Mouse (Mus musculus): ENCODE data around the gene Obscn. TPM values are rescaled to one million over a fixed set of nuclear protein-coding genes. Genes with fewer than 3 reads are reported as not detected.

The Obscn gene
- polyA plus RNA-seq, 1 experiment from 2014 or later: not detected

DNA sequence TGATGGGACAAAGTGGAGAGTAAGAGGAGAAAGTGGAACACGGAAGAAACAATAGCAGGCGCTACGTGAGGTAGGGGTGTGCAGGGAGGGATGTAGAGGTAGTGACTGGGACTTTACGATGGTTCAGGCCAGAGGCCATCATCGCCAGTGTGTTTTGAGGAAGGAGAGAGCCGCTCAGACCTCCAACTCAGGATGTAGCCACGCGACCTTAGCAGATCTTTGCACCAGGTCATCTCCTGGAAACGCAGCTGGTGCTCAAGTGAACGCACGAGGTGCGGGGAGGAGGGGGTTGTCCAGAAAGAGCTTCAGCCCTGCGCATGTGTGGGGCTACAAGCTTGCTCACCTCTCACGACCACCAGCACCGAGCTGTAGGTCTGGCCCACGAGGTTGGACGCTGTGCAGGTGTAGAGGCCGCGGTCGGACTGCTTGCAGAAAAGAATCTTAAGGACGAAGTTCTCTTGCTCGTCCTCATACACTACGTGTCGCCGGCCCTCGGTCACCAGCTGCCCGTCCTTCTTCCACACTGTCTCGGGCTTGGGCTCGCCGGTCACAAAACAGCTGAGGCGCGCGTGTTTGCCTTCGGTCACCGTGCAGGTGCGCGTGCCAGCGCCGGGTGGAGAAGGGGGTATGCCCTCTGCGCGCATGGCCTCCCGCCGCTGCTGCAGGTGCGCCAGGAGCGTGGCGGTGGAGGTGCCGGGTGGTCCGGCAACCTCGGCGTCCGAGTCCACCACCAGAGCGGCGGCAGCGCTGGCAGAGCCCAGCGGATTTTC, 966 bp downstream of the Obscn start:
- Histone ChIP-seq H3K4me1 (replicated peaks) (peaks cover 28% of the 10 kb centered on the region), H3K27ac (no peak overlapping the region), H3K36me3 (no peaks in the 10 kb centered on the region), H3K9me3 (no peaks in the 10 kb centered on the region), H3K4me3 (peak overlapping the region; percentile 43), H3K27me3 (ENCODE audit: insufficient read depth, poor library complexity, severe bottlenecking) (peaks cover 80% of the 10 kb centered on the region)
- DNase-seq (ENCODE audit: low spot score): peak; percentile 12
- 9% methylated on average over 55 of the region's 55 CpGs for WGBS

DNA sequence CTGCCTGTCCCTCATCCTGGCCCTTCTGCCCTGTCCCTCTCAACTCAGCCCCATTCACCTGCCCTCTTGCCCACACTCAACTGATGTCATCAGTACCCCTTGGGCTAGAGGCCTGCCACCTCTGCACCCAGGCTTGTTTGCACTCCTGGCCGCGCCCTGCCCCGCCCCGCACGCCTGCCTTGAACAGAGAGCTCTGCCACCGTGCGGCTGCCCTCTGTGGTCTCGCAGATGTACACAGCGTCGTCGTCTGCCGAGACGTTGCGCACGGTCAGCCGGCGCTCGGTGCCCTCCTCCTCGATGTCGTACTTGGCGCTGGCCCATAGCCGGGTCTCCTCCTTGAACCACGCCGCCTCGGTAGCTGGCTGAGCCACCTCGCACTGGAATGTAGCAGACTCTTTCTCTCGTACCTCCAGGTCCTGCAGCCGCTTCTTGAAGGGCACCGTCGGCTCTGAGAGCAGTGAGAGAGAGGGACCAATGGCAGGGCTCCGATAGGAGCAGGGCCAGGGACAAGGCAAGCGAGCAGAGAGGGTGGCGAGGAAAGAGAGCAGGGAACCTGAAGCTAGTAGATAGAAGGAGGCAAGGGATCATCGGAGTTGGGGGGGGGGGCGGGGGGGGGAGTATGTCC, 1.7 kb downstream of the Obscn start:
- Histone ChIP-seq H3K4me1 (replicated peaks) (peaks cover 28% of the 10 kb centered on the region), H3K9me3 (no peaks in the 10 kb centered on the region), H3K27me3 (ENCODE audit: insufficient read depth, poor library complexity, severe bottlenecking) (peaks cover 80% of the 10 kb centered on the region), H3K36me3 (no peaks in the 10 kb centered on the region), H3K27ac (no peak overlapping the region), H3K4me3 (peak overlapping the region; percentile 43)
- peak; percentile 23 for DNase-seq (ENCODE audit: low spot score)
- 8% methylated on average over 35 of the region's 35 CpGs for WGBS

DNA sequence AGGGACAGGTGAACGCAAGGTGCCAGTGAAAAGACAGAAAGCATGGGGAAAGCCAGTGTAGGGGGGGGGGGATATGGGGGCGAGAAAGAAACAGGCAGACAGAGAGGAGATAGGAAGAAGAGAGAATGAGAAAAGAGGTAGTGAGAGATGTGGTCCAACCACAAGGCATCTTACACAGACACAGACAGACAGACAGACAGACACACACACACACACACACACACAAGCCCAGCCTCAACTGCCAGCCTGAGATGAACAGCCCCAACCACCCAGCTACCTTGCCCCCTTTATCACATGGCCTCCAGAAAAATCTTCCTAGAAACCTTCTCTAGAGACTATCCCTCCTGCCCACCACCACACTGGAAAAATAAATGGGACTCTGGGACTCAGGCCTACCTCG, 4.1 kb downstream of the Obscn start:
- DNase-seq (ENCODE audit: low spot score): no peak
- H3K4me3 ChIP-seq: no peak overlapping the region
- peaks cover 59% of the 10 kb centered on the region for H3K27me3 ChIP-seq (ENCODE audit: insufficient read depth, poor library complexity, severe bottlenecking)
- 85% methylated on average over 2 of the region's 3 CpGs for WGBS
- peaks cover 19% of the 10 kb centered on the region for H3K4me1 ChIP-seq (replicated peaks)
- no peak overlapping the region for H3K27ac ChIP-seq
- H3K36me3 ChIP-seq: no peaks in the 10 kb centered on the region
- no peaks in the 10 kb centered on the region for H3K9me3 ChIP-seq

DNA sequence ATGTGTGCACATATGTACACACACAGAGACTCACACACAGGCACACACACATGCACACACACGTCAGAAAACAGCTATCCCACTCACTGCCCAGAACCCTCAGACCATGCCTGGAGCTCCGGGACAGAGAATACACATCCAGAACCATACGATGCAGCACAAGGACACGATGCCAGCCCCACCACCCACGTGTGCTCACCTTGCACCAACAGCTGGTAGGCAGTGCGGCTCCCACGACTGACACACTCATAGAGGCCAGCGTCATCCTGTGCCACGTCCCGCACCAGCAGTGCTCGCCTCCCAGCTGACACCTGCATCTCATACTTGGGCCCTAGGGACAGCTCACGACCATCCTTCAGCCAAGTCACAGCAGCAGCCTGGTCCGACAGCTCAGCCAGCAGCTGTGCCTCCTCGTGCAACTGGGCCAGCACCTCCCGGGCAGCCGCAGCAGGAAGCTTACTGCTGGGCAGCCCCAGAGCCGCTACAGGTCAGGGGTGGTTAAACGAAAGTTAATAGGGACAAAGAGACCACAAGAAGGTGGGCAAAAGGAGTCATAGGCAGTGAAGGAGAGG, 4.8 kb downstream of the Obscn start:
- 73% methylated on average over 18 of the region's 18 CpGs for WGBS

DNA sequence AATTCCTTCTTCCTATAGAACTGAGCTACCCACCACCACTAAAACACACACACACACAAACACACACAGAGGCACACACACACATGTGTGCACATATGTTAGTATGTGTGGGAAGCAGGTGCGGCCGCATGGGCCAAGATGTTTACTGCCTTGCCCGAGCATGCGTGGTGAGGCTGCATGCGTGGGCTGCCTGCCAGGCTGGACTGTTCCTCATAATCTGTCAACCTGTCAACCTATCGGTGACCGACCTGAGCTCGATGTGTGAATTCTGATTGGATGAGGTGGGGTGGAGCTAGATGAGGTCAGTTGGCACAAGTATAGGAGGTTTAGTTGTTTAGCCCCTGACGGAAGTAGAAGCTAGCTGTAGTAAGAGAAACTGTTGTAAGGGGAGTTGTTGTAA, 5.4 kb downstream of the Obscn start:
- DNase-seq (ENCODE audit: low spot score): no peak
- WGBS: 94% methylated on average over 9 of the region's 9 CpGs
- H3K4me1 ChIP-seq (replicated peaks): peaks cover 15% of the 10 kb centered on the region
- peaks cover 46% of the 10 kb centered on the region for H3K27me3 ChIP-seq (ENCODE audit: insufficient read depth, poor library complexity, severe bottlenecking)
- H3K9me3 ChIP-seq: no peaks in the 10 kb centered on the region
- no peaks in the 10 kb centered on the region for H3K36me3 ChIP-seq
- no peak overlapping the region for H3K27ac ChIP-seq
- H3K4me3 ChIP-seq: no peak overlapping the region

More for the DNA sequence above, 4.8 kb downstream of the Obscn start:
- Histone ChIP-seq H3K9me3 (no peaks in the 10 kb centered on the region), H3K4me1 (replicated peaks) (peaks cover 19% of the 10 kb centered on the region), H3K27ac (no peak overlapping the region), H3K36me3 (no peaks in the 10 kb centered on the region), H3K27me3 (ENCODE audit: insufficient read depth, poor library complexity, severe bottlenecking) (peaks cover 53% of the 10 kb centered on the region), H3K4me3 (no peak overlapping the region)
- no peak for DNase-seq (ENCODE audit: low spot score)

DNA sequence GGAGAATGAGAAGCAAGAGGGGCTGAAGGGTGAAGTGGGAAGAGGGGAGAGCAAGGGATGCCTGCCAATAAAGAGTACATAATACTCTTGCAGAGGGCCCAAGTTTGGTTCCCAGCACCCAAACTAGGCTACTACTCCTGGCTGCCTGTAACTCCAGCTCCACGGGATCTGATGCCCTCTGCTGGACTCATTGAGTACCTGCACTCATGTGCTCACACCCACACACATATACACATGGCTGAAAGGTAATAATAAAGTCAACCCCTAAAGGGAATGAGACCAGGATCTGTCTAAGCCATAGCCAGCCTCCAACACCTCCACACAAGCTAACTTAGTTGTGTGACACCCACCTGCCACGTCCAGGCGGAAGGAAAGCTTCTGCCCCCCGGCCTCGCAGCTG, 30.3 kb downstream of the Obscn start:
- no peak for DNase-seq (ENCODE audit: low spot score)
- no peak overlapping the region for H3K4me3 ChIP-seq
- H3K9me3 ChIP-seq: peaks cover 7% of the 10 kb centered on the region
- no peaks in the 10 kb centered on the region for H3K4me1 ChIP-seq (replicated peaks)
- H3K36me3 ChIP-seq: no peaks in the 10 kb centered on the region
- H3K27me3 ChIP-seq (ENCODE audit: insufficient read depth, poor library complexity, severe bottlenecking): no peaks in the 10 kb centered on the region
- H3K27ac ChIP-seq: no peak overlapping the region
- WGBS: 88% methylated on average over 5 of the region's 5 CpGs

DNA sequence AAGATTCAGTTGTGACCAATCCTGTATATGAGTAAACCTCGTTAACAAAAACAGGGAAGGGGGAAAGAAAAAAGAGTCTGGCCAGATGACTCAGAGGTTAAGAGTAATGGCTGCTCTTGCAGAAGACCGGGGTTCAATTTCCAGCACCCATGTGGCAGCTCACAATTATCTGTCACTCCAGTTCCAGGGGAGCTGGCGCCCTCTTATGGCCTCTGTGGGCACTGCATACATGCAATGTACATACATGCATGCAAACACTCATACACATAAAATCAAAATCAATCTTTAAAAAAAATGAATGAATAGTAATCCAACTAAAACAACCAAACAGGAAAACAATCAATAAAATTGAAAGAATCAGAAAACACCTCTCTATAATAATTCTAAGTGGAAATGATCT, 33.9 kb downstream of the Obscn start:
- WGBS: 74% methylated on average over 3 of the region's 3 CpGs
- DNase-seq (ENCODE audit: low spot score): no peak
- H3K27me3 ChIP-seq (ENCODE audit: insufficient read depth, poor library complexity, severe bottlenecking): no peaks in the 10 kb centered on the region
- no peak overlapping the region for H3K27ac ChIP-seq
- H3K4me1 ChIP-seq (replicated peaks): no peaks in the 10 kb centered on the region; the same call in 1 of the 2 replicates
- no peaks in the 10 kb centered on the region for H3K36me3 ChIP-seq
- no peak overlapping the region for H3K4me3 ChIP-seq
- H3K9me3 ChIP-seq: peaks cover 7% of the 10 kb centered on the region

DNA sequence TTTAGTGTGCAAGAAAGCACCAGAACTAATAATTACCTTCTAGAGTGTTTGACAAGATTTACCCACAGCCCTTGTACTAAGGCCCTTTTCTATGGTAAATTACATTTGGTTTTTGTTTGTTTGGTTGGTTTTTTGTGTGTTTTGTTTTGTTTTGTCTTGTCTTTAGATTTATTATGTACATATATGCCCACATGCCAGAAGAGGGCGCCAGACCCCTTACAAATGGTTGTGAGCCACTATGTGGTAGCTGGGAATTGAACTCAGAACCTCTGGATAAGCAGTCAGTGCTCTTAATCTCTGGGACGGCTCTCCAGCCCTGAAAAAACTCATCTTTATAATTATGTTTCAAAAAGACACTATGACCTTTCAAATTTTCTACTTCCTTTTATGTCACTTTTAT, 37.9 kb downstream of the Obscn start:
- 27% methylated on average over 2 of the region's 2 CpGs for WGBS
- Histone ChIP-seq H3K9me3 (peaks cover 5% of the 10 kb centered on the region; the same call in 1 of the 2 replicates), H3K27ac (no peak overlapping the region), H3K27me3 (ENCODE audit: insufficient read depth, poor library complexity, severe bottlenecking) (no peaks in the 10 kb centered on the region), H3K4me1 (replicated peaks) (peaks cover 5% of the 10 kb centered on the region; the same call in 1 of the 2 replicates), H3K36me3 (no peaks in the 10 kb centered on the region), H3K4me3 (no peak overlapping the region)
- peak; percentile 26 for DNase-seq (ENCODE audit: low spot score)

DNA sequence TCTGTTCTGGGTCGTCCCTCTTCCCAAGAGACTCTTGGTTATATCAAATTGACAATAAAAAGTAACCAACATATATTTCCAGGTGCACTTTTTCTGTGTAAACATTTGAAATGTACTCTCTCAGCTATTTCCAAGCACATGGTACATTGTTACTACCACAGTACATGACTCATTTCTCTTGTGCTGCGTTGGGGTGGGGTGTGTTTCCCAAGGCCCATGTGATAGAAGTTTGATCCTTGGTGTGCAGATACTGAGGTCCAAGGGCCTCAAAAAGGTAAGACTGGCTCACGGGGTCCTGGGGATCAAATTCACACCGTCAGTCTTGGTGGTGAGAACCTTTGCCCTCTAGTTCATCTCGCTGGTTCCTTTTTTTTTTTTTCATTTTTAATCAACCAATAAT, 38.4 kb downstream of the Obscn start:
- peaks cover 5% of the 10 kb centered on the region; the same call in 1 of the 2 replicates for H3K4me1 ChIP-seq (replicated peaks)
- no peak for DNase-seq (ENCODE audit: low spot score)
- 73% methylated on average over 5 of the region's 5 CpGs for WGBS
- H3K4me3 ChIP-seq: no peak overlapping the region
- no peaks in the 10 kb centered on the region for H3K27me3 ChIP-seq (ENCODE audit: insufficient read depth, poor library complexity, severe bottlenecking)
- no peak overlapping the region for H3K27ac ChIP-seq
- H3K36me3 ChIP-seq: no peaks in the 10 kb centered on the region
- H3K9me3 ChIP-seq: peaks cover 5% of the 10 kb centered on the region; the same call in 1 of the 2 replicates

DNA sequence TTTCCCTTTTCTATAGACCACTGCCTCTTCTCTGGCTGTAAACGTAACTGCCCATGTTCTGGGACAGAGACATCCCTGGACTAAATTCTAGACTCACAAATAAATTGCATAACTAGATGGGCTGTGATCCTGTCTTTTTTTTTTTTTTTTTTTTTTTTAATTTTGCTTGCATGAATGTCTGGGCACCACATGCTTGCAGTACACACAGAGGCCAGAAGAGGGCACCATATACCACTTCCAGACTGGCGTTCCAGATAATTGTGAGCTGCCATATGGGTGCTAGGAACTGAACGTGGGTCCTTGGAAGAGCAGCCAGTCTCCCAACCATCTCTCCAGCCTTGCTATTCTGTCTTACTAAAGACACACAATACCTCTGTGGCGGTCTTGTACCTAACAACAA, 42.0 kb downstream of the Obscn start:
- WGBS: 63% methylated on average over 4 of the region's 4 CpGs
- Histone ChIP-seq H3K27me3 (ENCODE audit: insufficient read depth, poor library complexity, severe bottlenecking) (no peaks in the 10 kb centered on the region), H3K4me1 (replicated peaks) (peaks cover 5% of the 10 kb centered on the region; the same call in 1 of the 2 replicates), H3K9me3 (peaks cover 3% of the 10 kb centered on the region; the same call in 1 of the 2 replicates), H3K27ac (no peak overlapping the region), H3K4me3 (no peak overlapping the region), H3K36me3 (no peaks in the 10 kb centered on the region)
- no peak for DNase-seq (ENCODE audit: low spot score)

DNA sequence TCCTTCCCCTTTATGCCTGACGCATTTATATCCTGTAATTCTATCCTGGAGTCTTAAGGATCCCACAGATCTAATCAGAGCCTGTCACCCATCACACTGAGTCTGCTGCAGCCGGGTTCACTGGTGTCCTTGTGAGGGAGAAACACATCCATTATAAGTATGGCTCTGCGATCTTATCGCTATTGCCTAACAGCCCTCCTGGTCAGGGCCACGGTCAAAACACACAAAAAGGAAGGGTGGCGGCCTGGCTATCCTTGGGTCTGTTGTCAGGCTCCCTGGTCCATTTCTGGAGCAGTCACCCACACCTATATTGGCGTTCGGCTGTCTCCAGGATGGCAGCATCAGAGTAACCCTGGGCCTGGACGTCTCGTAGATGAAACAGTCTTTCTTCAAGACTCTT, 48.6 kb downstream of the Obscn start:
- no peak overlapping the region for H3K4me3 ChIP-seq
- no peaks in the 10 kb centered on the region for H3K27me3 ChIP-seq (ENCODE audit: insufficient read depth, poor library complexity, severe bottlenecking)
- H3K4me1 ChIP-seq (replicated peaks): no peaks in the 10 kb centered on the region
- no peak for DNase-seq (ENCODE audit: low spot score)
- 95% methylated on average over 10 of the region's 10 CpGs for WGBS
- no peaks in the 10 kb centered on the region for H3K9me3 ChIP-seq
- H3K27ac ChIP-seq: no peak overlapping the region
- no peaks in the 10 kb centered on the region for H3K36me3 ChIP-seq

DNA sequence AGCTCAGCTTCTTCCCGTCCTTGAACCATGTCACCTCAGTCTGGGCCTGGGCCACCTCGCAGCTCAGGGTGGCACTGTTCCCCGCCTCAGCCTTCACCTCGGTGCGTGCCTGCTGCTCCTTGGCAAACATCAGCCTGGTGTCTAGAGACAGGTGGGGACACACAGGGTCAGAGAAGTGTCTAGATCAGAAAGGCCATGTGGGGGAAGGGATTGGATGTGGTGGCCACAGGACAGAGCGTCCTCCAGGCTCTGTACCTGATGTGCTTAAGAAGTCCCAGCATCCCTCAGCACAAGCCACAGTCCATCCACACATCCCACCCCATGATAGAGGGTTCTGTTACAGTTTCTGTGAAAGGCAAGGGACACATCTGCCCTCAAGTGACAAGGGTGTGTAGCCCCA, 51.0 kb downstream of the Obscn start:
- Histone ChIP-seq H3K36me3 (no peaks in the 10 kb centered on the region), H3K4me3 (no peak overlapping the region), H3K27ac (no peak overlapping the region), H3K27me3 (ENCODE audit: insufficient read depth, poor library complexity, severe bottlenecking) (no peaks in the 10 kb centered on the region), H3K4me1 (replicated peaks) (no peaks in the 10 kb centered on the region), H3K9me3 (no peaks in the 10 kb centered on the region)
- no peak for DNase-seq (ENCODE audit: low spot score)
- WGBS: 83% methylated on average over 6 of the region's 6 CpGs

DNA sequence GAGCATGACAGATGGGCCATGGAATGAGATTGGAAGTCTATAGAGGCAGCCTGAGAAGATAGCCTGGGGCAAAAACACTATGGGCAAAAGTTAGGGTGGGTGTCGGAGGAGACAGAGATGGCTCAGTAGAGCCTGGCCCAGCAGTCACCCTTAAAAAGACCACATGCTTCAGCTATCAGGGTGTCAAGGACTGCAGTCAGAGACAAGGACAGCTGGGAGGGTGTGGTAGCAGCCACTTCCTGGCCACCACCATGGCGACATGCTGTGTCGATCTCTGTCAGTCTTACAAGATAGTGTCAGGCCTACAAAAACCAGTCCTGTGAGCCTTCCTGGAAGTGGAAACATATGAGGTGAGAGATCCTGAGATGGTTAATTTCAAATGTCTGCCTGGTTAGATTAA, 53.1 kb downstream of the Obscn start:
- no peak for DNase-seq (ENCODE audit: low spot score)
- Histone ChIP-seq H3K9me3 (no peaks in the 10 kb centered on the region), H3K27me3 (ENCODE audit: insufficient read depth, poor library complexity, severe bottlenecking) (no peaks in the 10 kb centered on the region), H3K36me3 (no peaks in the 10 kb centered on the region), H3K4me1 (replicated peaks) (no peaks in the 10 kb centered on the region), H3K4me3 (no peak overlapping the region), H3K27ac (no peak overlapping the region)
- WGBS: 86% methylated on average over 3 of the region's 3 CpGs
